Mouse (Mus musculus) kidney, embryonic 14.5 days (tissue): Measurements from ENCODE around the gene Ccdc103. TPM values are rescaled to one million over a fixed set of nuclear protein-coding genes. Genes with fewer than 3 reads are reported as not detected.

Source experiments
- ATAC-seq: fragments of 200-750 bp; cut with Nextera tagmentation; 2 replicates; pipeline ENCODE4 v1.8.0; 2017; ENCODE audit warnings: moderate number of reproducible peaks, mild to moderate bottlenecking, moderate TSS enrichment, moderate library complexity; ENCODE audit not compliant: low FRiP score, low TSS enrichment
- H3K27ac ChIP-seq: fragments of 300-500 bp; sonication (generic); 2 replicates; pipeline ENCODE4 v1.5.1; 2014; ENCODE audit warnings: low read depth, mild to moderate bottlenecking, low read length, moderate library complexity, mixed read lengths
- H3K27me3 ChIP-seq: fragments of 300-500 bp; sonication (generic); 2 replicates; pipeline ENCODE4 v1.6.1; 2014; ENCODE audit warnings: mild to moderate bottlenecking, low read length; ENCODE audit not compliant: control insufficient read depth, insufficient read depth
- H3K36me3 ChIP-seq: fragments of 300-500 bp; sonication (generic); 2 replicates; pipeline ENCODE4 v1.6.1; 2014; ENCODE audit warnings: low read length, mixed read lengths; ENCODE audit not compliant: control insufficient read depth, insufficient read depth
- H3K4me1 ChIP-seq: fragments of 300-500 bp; sonication (generic); 2 replicates; pipeline ENCODE4 v1.6.1; 2014; ENCODE audit warnings: low read length, mixed read lengths; ENCODE audit not compliant: control insufficient read depth, insufficient read depth
- H3K4me2 ChIP-seq: fragments of 300-500 bp; sonication (generic); replicated peaks from 2 replicates; pipeline ENCODE4 v1.6.1; 2014; ENCODE audit warnings: low read depth, mild to moderate bottlenecking, low read length
- H3K4me3 ChIP-seq: fragments of 300-500 bp; sonication (generic); 2 replicates; pipeline ENCODE4 v1.5.1; 2014; ENCODE audit warnings: mild to moderate bottlenecking, low read length
- H3K9ac ChIP-seq: fragments of 300-500 bp; sonication (generic); 2 replicates; pipeline ENCODE4 v1.6.1; 2014; ENCODE audit warnings: low read depth, mild to moderate bottlenecking, low read length, moderate library complexity
- H3K9me3 ChIP-seq: fragments of 300-500 bp; sonication (generic); 2 replicates; pipeline ENCODE4 v1.6.1; 2016; ENCODE audit warnings: low read length; ENCODE audit not compliant: control insufficient read depth
- WGBS: fragments of 180-500 bp; shearing (Covaris S2); extraction: QIAGEN DNeasy Blood & Tissue Kit; methylation state at CpG from one replicate; pipeline ENCODE4 v1.1.7; 2014; 5-methylcytosine and 5-hydroxymethylcytosine counted together
- polyA plus RNA-seq: library from polyadenylated mRNA; unstranded; fragments of >200 nt; fragmentation: Nextera tagmentation; extraction: Ambion mirVana; gene quantifications from 2 replicates; pipeline ENCODE4 v1.2.1, GENCODE M21; 2014

Ccdc103 gene
- polyA plus RNA-seq, 1 experiment from 2014 or later, result 1.1 TPM

DNA sequence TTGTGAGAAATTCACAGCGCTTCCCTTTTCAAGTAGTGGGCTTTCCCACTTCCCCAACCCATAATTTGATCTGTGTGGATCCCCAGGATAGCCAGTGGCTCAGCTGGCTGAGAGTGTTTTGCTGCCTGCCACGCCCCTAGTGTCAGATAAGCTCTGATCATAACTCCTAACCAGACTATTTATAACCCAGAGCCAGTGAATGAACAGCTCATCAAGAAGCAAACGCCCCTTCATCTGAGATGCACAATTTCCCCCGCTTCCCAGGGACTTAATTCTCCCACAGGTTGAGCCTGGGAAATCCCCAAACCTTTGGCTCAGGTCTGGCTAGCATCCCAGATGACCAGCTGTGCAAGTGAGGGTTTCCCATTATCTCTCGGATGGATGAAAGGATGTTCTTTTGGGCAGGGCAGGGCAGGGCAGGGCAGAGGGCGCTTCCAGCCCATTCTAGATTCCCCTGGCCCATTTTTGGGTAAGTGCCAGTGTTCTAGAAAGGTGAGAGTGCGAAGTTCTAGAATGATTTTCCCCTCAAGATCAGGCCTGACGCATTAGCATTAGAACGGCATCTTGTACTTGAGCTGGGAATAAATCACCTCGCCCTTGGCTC is 3.7 kb downstream of the Ccdc103 start, which contains the start of gene Fam187a:
Gene Fam187a (plus strand): TSS at position 554 of the 604 bp plus-strand sequence.
- H3K36me3 ChIP-seq, result no peaks in the 10 kb centered on the region
- ATAC-seq, result no peak
- 56% methylated on average over 10 of the region's 10 CpGs for WGBS
- no peak within 1 kb of the TSS for H3K9ac ChIP-seq
- no peaks in the 10 kb centered on the region for H3K9me3 ChIP-seq
- H3K4me3 ChIP-seq, result no peak within 1 kb of the TSS
- H3K27ac ChIP-seq, result no peak within 1 kb of the TSS
- peaks cover 7% of the 10 kb centered on the region; the same call in 1 of the 2 replicates for H3K4me1 ChIP-seq
- no peak within 1 kb of the TSS for H3K4me2 ChIP-seq
- H3K27me3 ChIP-seq, result no peaks in the 10 kb centered on the region

DNA sequence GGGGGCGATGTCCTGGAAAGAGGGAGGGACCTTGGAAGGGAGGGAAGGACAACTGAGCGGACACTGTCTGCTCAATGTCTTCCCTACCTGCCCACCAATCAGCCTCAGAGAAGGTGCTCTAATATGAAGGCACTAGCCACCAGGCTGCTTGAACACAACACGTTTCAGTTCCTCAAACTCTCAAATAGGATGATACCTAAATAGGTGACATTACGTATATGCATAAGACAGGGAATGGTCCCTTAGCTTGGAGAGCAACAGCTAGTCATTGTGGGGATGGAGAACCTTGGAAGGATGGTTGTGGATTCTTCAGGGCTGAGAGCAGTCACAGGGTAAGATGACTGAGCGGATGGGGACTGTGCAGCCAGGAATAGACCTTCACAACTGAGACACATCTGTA is 6.4 kb downstream of the Ccdc103 start:
- Histone ChIP-seq H3K9ac (no peak overlapping the region), H3K4me1 (no peaks in the 10 kb centered on the region), H3K4me2 (no peak overlapping the region), H3K27me3 (no peaks in the 10 kb centered on the region), H3K4me3 (no peak overlapping the region), H3K9me3 (no peaks in the 10 kb centered on the region), H3K27ac (no peak overlapping the region), H3K36me3 (no peaks in the 10 kb centered on the region)
- no peak for ATAC-seq
- WGBS, result 75% methylated on average over 5 of the region's 5 CpGs

DNA sequence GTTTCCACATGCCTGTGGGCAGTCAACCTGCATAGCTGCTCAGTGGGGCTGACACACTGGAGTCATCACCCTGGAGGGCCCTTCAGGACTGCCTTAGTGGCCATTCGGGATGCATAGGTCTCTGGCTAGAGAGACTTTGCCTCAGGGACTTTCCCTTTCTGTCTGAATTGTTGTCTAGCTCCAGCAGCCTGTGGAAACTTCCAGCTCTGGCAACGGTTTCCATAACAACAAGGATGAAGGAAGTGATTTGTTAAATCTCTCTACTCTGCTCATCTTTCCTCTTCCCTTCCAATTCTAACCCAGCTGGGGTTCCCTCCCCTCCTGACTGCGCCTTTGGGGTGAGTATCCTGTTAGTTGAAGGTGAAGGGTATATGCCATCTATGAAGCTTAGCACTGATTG is 7.1 kb downstream of the Ccdc103 start:
- no peak for ATAC-seq
- Histone ChIP-seq H3K36me3 (no peaks in the 10 kb centered on the region), H3K4me3 (no peak overlapping the region), H3K27me3 (no peaks in the 10 kb centered on the region), H3K4me1 (peaks cover 1% of the 10 kb centered on the region; the same call in 1 of the 2 replicates), H3K4me2 (no peak overlapping the region), H3K9me3 (no peaks in the 10 kb centered on the region), H3K9ac (no peak overlapping the region), H3K27ac (no peak overlapping the region)
- WGBS, result 70% methylated on average over 3 of the region's 3 CpGs

DNA sequence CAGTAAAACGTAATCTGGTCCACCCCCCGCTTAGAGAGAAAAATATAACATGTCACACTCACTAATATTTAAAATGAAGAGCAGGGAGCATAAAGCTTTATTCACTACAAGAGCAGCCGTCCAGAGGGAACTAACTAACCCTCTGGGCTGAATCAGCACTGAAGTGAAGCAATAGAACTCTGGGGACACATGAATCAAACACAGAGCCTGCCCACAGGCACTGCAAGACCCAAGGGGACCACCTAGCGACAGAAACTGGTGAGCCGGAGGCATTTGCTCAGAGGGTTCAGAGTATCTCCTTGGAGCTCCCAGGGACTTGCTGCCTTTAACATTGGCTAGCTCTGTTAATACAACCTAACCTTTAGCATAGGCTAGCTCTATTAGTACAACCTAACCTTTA is 9.1 kb downstream of the Ccdc103 start:
- H3K4me2 ChIP-seq, result no peak overlapping the region
- no peaks in the 10 kb centered on the region for H3K36me3 ChIP-seq
- H3K4me1 ChIP-seq, result peaks cover 8% of the 10 kb centered on the region; the same call in 1 of the 2 replicates
- no peak overlapping the region for H3K4me3 ChIP-seq
- H3K9ac ChIP-seq, result no peak overlapping the region
- 64% methylated on average over 5 of the region's 5 CpGs for WGBS
- no peak for ATAC-seq
- no peaks in the 10 kb centered on the region for H3K9me3 ChIP-seq
- H3K27ac ChIP-seq, result no peak overlapping the region
- peaks cover 15% of the 10 kb centered on the region; the same call in 1 of the 2 replicates for H3K27me3 ChIP-seq

DNA sequence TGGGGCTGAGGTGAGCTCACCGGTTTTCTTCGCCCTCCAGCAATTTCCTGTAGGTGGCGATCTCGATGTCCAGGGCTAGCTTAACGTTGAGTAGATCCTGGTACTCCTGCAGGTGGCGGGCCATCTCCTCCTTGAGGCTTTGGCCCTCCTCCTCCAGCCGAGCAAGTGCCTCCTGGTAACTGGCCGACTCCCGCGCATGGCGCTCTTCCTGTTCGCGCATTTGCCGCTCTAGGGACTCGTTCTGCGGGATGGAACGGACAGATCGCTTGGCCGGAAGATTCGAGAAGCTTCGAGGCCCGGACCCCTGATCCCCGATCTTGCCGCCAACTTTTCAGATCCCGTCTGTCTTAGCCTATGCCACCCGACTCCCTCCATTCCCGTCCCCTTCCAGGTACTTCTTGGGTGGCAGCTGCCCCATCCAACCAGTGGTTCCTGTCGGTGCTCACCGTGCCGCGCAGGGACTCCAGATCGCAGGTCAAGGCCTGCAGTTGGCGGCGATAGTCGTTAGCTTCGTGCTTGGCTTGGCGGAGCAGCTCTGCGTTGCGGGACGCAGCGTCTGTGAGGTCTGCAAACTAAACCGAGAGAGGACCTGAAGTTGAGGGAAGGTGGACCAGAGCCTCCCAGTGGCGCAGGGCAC is 12.1 kb downstream of the Ccdc103 start:
- H3K27me3 ChIP-seq, result peaks cover 15% of the 10 kb centered on the region; the same call in 1 of the 2 replicates
- ATAC-seq, result peak; percentile 83
- WGBS, result 2% methylated on average over 43 of the region's 43 CpGs

DNA sequence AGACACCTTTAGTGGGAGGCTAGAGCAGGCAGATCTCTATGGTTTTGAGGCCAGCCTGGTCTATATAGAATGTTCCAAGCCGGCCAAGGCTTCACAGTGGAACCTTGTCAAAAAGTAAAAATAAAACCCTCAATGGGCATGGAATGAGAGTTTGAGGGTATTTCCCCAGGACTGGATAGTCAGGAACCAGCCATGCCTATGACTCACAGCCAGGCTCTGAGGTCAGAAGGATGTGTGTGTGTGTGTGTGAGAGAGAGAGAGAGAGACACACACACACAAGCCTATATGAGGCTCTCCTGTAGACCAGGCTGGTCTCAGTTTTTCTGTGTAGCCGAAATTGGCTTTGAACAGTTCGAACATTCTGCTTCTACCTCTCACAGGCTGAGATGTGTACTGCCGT is 13.7 kb downstream of the Ccdc103 start:
- no peak overlapping the region for H3K4me3 ChIP-seq
- H3K4me2 ChIP-seq, result no peak overlapping the region
- H3K9ac ChIP-seq, result no peak overlapping the region; the same call in 1 of the 2 replicates
- no peak overlapping the region for H3K27ac ChIP-seq
- H3K27me3 ChIP-seq, result peaks cover 15% of the 10 kb centered on the region; the same call in 1 of the 2 replicates
- 91% methylated on average over 4 of the region's 4 CpGs for WGBS
- H3K4me1 ChIP-seq, result peaks cover 8% of the 10 kb centered on the region; the same call in 1 of the 2 replicates
- no peaks in the 10 kb centered on the region for H3K36me3 ChIP-seq
- no peaks in the 10 kb centered on the region for H3K9me3 ChIP-seq
- ATAC-seq, result no peak

More for the DNA sequence above, 12.1 kb downstream of the Ccdc103 start:
- H3K27ac ChIP-seq, result no peak overlapping the region
- peak overlapping the region; percentile 67 for H3K4me2 ChIP-seq
- peaks cover 8% of the 10 kb centered on the region; the same call in 1 of the 2 replicates for H3K4me1 ChIP-seq
- H3K4me3 ChIP-seq, result peak overlapping the region; percentile 39
- H3K36me3 ChIP-seq, result no peaks in the 10 kb centered on the region
- H3K9ac ChIP-seq, result peak overlapping the region; percentile 51; the same call in 1 of the 2 replicates
- H3K9me3 ChIP-seq, result no peaks in the 10 kb centered on the region

DNA sequence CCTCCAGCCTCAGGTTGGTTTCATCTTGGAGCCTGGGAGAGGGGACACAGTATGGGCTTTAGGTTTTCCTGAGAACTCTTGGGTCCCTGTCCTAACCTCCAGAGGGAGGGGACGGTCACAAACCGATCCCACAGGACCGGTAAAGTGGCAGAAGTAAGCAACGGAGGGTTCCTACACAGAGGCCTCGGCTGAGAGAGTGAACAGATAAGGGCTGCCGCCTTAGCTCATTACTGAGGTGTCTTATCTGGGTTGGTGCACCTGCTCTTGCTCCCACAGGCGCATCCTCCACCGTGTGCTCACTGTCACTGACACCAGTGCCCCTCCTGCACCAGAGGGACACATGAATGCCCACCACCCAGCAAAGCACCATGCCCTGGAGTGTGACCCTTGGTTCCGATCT is 14.8 kb downstream of the Ccdc103 start:
- H3K27me3 ChIP-seq, result peaks cover 15% of the 10 kb centered on the region; the same call in 1 of the 2 replicates

DNA sequence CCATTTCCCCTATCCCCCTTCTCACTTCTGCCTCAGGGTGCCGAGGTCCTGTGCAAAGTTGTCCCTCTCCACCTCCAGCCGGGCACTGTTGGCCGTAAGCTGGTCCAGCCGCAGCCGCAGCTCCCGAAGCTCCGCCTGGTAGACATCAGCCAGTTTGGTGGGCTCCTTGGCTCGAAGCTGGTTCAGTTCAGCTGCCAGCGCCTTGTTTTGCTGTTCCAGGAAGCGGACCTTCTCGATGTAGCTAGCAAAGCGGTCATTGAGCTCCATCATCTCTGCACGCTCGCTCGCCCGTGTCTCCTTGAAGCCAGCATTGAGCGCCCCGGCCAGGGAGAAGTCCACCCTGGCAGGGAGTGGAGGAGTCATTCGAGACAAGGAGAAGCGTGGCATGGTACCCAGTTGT is 15.6 kb downstream of the Ccdc103 start:
- Histone ChIP-seq H3K4me1 (peaks cover 8% of the 10 kb centered on the region; the same call in 1 of the 2 replicates), H3K4me2 (no peak overlapping the region), H3K36me3 (no peaks in the 10 kb centered on the region), H3K9me3 (no peaks in the 10 kb centered on the region), H3K4me3 (no peak overlapping the region), H3K27me3 (peaks cover 15% of the 10 kb centered on the region; the same call in 1 of the 2 replicates), H3K27ac (no peak overlapping the region), H3K9ac (peak overlapping the region; percentile 4; the same call in 1 of the 2 replicates)
- 65% methylated on average over 20 of the region's 20 CpGs for WGBS
- ATAC-seq, result no peak

More for the DNA sequence above, 14.8 kb downstream of the Ccdc103 start:
- Histone ChIP-seq H3K9ac (no peak overlapping the region), H3K9me3 (no peaks in the 10 kb centered on the region), H3K4me2 (no peak overlapping the region), H3K4me3 (no peak overlapping the region), H3K36me3 (no peaks in the 10 kb centered on the region), H3K27ac (no peak overlapping the region), H3K4me1 (peaks cover 8% of the 10 kb centered on the region; the same call in 1 of the 2 replicates)
- no peak for ATAC-seq
- WGBS, result 70% methylated on average over 9 of the region's 9 CpGs

DNA sequence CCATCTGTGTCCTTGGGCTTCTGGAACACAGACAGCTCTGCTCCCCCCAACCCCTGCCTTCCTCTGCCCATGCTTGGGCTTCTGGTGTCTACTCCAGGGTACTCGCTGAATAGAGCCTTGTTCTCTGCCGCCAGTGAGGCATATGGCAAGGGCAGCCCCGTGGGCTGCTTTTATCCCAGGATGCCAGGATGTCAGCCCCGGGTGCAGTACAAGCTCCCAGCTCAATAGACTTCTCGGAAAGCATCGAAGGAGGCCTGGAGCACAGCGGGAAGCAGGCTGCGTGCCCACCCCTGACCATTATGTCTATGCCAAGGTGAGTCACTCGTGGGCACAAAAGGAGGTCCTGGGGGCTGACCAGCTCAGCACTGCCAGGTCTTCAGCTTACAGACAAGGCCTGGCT is 17.4 kb downstream of the Ccdc103 start:
- no peaks in the 10 kb centered on the region for H3K9me3 ChIP-seq
- 83% methylated on average over 9 of the region's 9 CpGs for WGBS
- no peak for ATAC-seq
- H3K9ac ChIP-seq, result no peak overlapping the region
- no peaks in the 10 kb centered on the region for H3K36me3 ChIP-seq
- H3K4me1 ChIP-seq, result peaks cover 4% of the 10 kb centered on the region; the same call in 1 of the 2 replicates
- peaks cover 15% of the 10 kb centered on the region; the same call in 1 of the 2 replicates for H3K27me3 ChIP-seq
- no peak overlapping the region for H3K4me3 ChIP-seq
- H3K27ac ChIP-seq, result no peak overlapping the region
- no peak overlapping the region for H3K4me2 ChIP-seq
